Mouse (Mus musculus) heart, embryonic 11.5 days (tissue): ENCODE measurements around the gene Baz1a. TPM values are rescaled to one million over a fixed set of nuclear protein-coding genes. Genes with fewer than 3 reads are reported as not detected.

ENCODE experiments used
- ATAC-seq: fragments of 200-750 bp; cut with Nextera tagmentation; replicated peaks from 2 replicates; pipeline ENCODE4 v1.8.0; 2017; ENCODE audit warnings: moderate library complexity; ENCODE audit not compliant: insufficient number of reproducible peaks, low FRiP score, low TSS enrichment
- H3K27ac ChIP-seq: fragments of 300-500 bp; sonication (generic); 2 replicates; pipeline ENCODE4 v1.5.1; 2014; ENCODE audit warnings: mild to moderate bottlenecking, low read depth, low read length
- H3K27me3 ChIP-seq: fragments of 300-500 bp; sonication (generic); 2 replicates; pipeline ENCODE4 v1.6.1; 2014; ENCODE audit warnings: mild to moderate bottlenecking, low read length, mixed read lengths; ENCODE audit not compliant: control insufficient read depth, insufficient read depth
- H3K36me3 ChIP-seq: fragments of 300-500 bp; sonication (generic); 2 replicates; pipeline ENCODE4 v1.6.1; 2014; ENCODE audit warnings: mild to moderate bottlenecking, low read length, moderate library complexity, mixed read lengths; ENCODE audit not compliant: control insufficient read depth, insufficient read depth
- H3K4me1 ChIP-seq: fragments of 300-500 bp; sonication (generic); 2 replicates; pipeline ENCODE4 v1.6.1; 2014; ENCODE audit warnings: low read length; ENCODE audit not compliant: control insufficient read depth, insufficient read depth
- H3K4me2 ChIP-seq: fragments of 300-500 bp; sonication (generic); 2 replicates; pipeline ENCODE4 v1.6.1; 2014; ENCODE audit warnings: mild to moderate bottlenecking, moderate library complexity
- H3K4me3 ChIP-seq: fragments of 300-500 bp; sonication (generic); 2 replicates; pipeline ENCODE4 v1.5.1; 2014; ENCODE audit warnings: low read depth, low read length
- H3K9ac ChIP-seq: fragments of 300-500 bp; sonication (generic); 2 replicates; pipeline ENCODE4 v1.6.1; 2014; ENCODE audit warnings: mild to moderate bottlenecking, low read depth, low read length, moderate library complexity
- H3K9me3 ChIP-seq: fragments of 300-500 bp; sonication (generic); replicated peaks from 2 replicates; pipeline ENCODE4 v1.6.1; 2016; ENCODE audit warnings: low read length; ENCODE audit not compliant: control insufficient read depth
- WGBS: fragments of 180-500 bp; shearing (Covaris S2); extraction: QIAGEN DNeasy Blood & Tissue Kit; methylation state at CpG from one replicate; pipeline ENCODE4 v1.1.7; 2014; ENCODE audit not compliant: insufficient replicate concordance; 5-methylcytosine and 5-hydroxymethylcytosine counted together
- polyA plus RNA-seq: library from polyadenylated mRNA; unstranded; fragments of >200 nt; fragmentation: Nextera tagmentation; extraction: Ambion mirVana; gene quantifications from 2 replicates; pipeline ENCODE4 v1.2.1, GENCODE M21; 2014

The Baz1a gene
- polyA plus RNA-seq, 1 experiment from 2014 or later = 18.6 TPM

GRCm38 (mm10) chr12:54874711-54875110 is 139.4 kb downstream of the Baz1a start:
- peaks cover 3% of the 10 kb centered on the region; the same call in 1 of the 2 replicates for H3K4me1 ChIP-seq
- 50% methylated on average over 6 of the region's 6 CpGs for WGBS
- no peak overlapping the region for H3K4me2 ChIP-seq
- no peaks in the 10 kb centered on the region for H3K9me3 ChIP-seq
- H3K9ac ChIP-seq = 0 out of 2 replicates have a peak overlapping the region, but pooled peaks have one; percentile 4
- ATAC-seq = peak; percentile 67; the same call in 1 of the 2 replicates
- H3K36me3 ChIP-seq = no peaks in the 10 kb centered on the region
- no peaks in the 10 kb centered on the region for H3K27me3 ChIP-seq
- H3K4me3 ChIP-seq = no peak overlapping the region
- peak overlapping the region; percentile 69 for H3K27ac ChIP-seq

GRCm38 (mm10) chr12:54862606-54863535 is 151.3 kb downstream of the Baz1a start, which contains the start of gene Cfl2:
Gene Cfl2, minus strand, starts transcription at chr12:54862877.
- Histone ChIP-seq H3K27ac (peak within 1 kb of the TSS; percentile 100), H3K27me3 (no peaks in the 10 kb centered on the region), H3K36me3 (peaks cover 8% of the 10 kb centered on the region), H3K4me3 (peak within 1 kb of the TSS; percentile 95), H3K4me1 (peaks cover 11% of the 10 kb centered on the region), H3K4me2 (peak within 1 kb of the TSS; percentile 81), H3K9me3 (no peaks in the 10 kb centered on the region), H3K9ac (peak within 1 kb of the TSS; percentile 100)
- peak; percentile 90 for ATAC-seq
- under 1% methylated on average over 58 of the region's 82 CpGs for WGBS

GRCm38 (mm10) chr12:54861991-54862605 is 152.1 kb downstream of the Baz1a start:
- no peak for ATAC-seq

GRCm38 (mm10) chr12:54859531-54859930 is 154.6 kb downstream of the Baz1a start:
- no peak overlapping the region for H3K9ac ChIP-seq

More at GRCm38 (mm10) chr12:54861991-54862605, 152.1 kb downstream of the Baz1a start:
- Histone ChIP-seq H3K27ac (peak overlapping the region; percentile 100), H3K9me3 (no peaks in the 10 kb centered on the region), H3K4me1 (peaks cover 11% of the 10 kb centered on the region), H3K9ac (peak overlapping the region; percentile 100), H3K4me2 (peak overlapping the region; percentile 81), H3K4me3 (peak overlapping the region; percentile 95), H3K27me3 (no peaks in the 10 kb centered on the region), H3K36me3 (peaks cover 8% of the 10 kb centered on the region)
- under 1% methylated on average over 36 of the region's 36 CpGs for WGBS

GRCm38 (mm10) chr12:54850551-54850950 is 163.6 kb downstream of the Baz1a start:
- H3K9ac ChIP-seq = no peak overlapping the region
- no peaks in the 10 kb centered on the region for H3K27me3 ChIP-seq
- H3K4me1 ChIP-seq = 0 out of 2 replicates have a peak, but pooled peaks cover 4% of the 10 kb centered on the region
- H3K9me3 ChIP-seq = no peaks in the 10 kb centered on the region
- H3K4me2 ChIP-seq = no peak overlapping the region
- peaks cover 4% of the 10 kb centered on the region; the same call in 1 of the 2 replicates for H3K36me3 ChIP-seq
- no peak for ATAC-seq
- H3K4me3 ChIP-seq = no peak overlapping the region
- 0 out of 2 replicates have a peak overlapping the region, but pooled peaks have one; percentile 29 for H3K27ac ChIP-seq
- WGBS = 64% methylated on average over 2 of the region's 2 CpGs

More at GRCm38 (mm10) chr12:54859531-54859930, 154.6 kb downstream of the Baz1a start:
- peak overlapping the region; percentile 18; the same call in 1 of the 2 replicates for H3K27ac ChIP-seq
- H3K4me3 ChIP-seq = no peak overlapping the region
- H3K4me2 ChIP-seq = 0 out of 2 replicates have a peak overlapping the region, but pooled peaks have one; percentile 1
- H3K4me1 ChIP-seq = peaks cover 11% of the 10 kb centered on the region
- peaks cover 12% of the 10 kb centered on the region for H3K36me3 ChIP-seq
- 46% methylated on average over 6 of the region's 6 CpGs for WGBS
- no peak for ATAC-seq
- H3K9me3 ChIP-seq = no peaks in the 10 kb centered on the region
- H3K27me3 ChIP-seq = no peaks in the 10 kb centered on the region

GRCm38 (mm10) chr12:54844415-54844814 is 169.7 kb downstream of the Baz1a start:
- ATAC-seq = no peak
- Histone ChIP-seq H3K4me3 (no peak overlapping the region), H3K9me3 (no peaks in the 10 kb centered on the region), H3K36me3 (no peaks in the 10 kb centered on the region), H3K4me1 (no peaks in the 10 kb centered on the region), H3K27me3 (no peaks in the 10 kb centered on the region), H3K9ac (no peak overlapping the region), H3K27ac (no peak overlapping the region), H3K4me2 (no peak overlapping the region)

Other genes starting within 250 kb of the Baz1a start
- gene Snx6, start 218.6 kb downstream of the Baz1a start, polyA plus RNA-seq = 135 and 142 TPM in 2 replicates
- 421 and 474 TPM in 2 replicates for gene Cfl2, start 151.5 kb downstream of the Baz1a start, polyA plus RNA-seq
- gene Gm20403, start 27.8 kb downstream of the Baz1a start, polyA plus RNA-seq = not detected in 2 replicates
- 25.6 and 31.5 TPM in 2 replicates for gene 2700097O09Rik, start 65.8 kb upstream of the Baz1a start, polyA plus RNA-seq
- 131 and 159 TPM in 2 replicates for gene Srp54a, start 65.9 kb upstream of the Baz1a start, polyA plus RNA-seq
- 15.3 and 19.5 TPM in 2 replicates for gene Fam177a, start 110.1 kb upstream of the Baz1a start, polyA plus RNA-seq
- gene Srp54b, start 140.8 kb upstream of the Baz1a start, polyA plus RNA-seq = 49.0 and 49.5 TPM in 2 replicates
- 4.7 TPM in 1 of 2 replicates, not detected in the other for gene 1700047I17Rik2, start 185.2 kb upstream of the Baz1a start, polyA plus RNA-seq
- 55.1 and 62.3 TPM in 2 replicates for gene Srp54c, start 215.8 kb upstream of the Baz1a start, polyA plus RNA-seq